Mouse (Mus musculus) stomach, embryonic 14.5 days (tissue): ENCODE data around the gene Baz2a. TPM values are rescaled to one million over a fixed set of nuclear protein-coding genes. Genes with fewer than 3 reads are reported as not detected.
"Not testable (repeated sequence)": the region's sequence is repeated elsewhere in the genome, so short reads cannot be mapped to it uniquely, and the experiment has no call there.

Source experiments
- ATAC-seq: fragments of 200-750 bp; cut with Nextera tagmentation; 2 replicates; pipeline ENCODE4 v1.8.0; 2017; ENCODE audit warnings: low read depth, moderate TSS enrichment; ENCODE audit not compliant: insufficient number of reproducible peaks, insufficient read depth, low FRiP score
- H3K27ac ChIP-seq: fragments of 300-500 bp; sonication (generic); 2 replicates; pipeline ENCODE4 v1.5.1; 2014; ENCODE audit warnings: mild to moderate bottlenecking, low read length, moderate library complexity, mixed read lengths
- H3K27me3 ChIP-seq: fragments of 300-500 bp; sonication (generic); 2 replicates; pipeline ENCODE4 v1.6.1; 2014; ENCODE audit warnings: low read length, control low read depth, mixed read lengths; ENCODE audit not compliant: control insufficient read depth, insufficient read depth
- H3K36me3 ChIP-seq: fragments of 300-500 bp; sonication (generic); 2 replicates; pipeline ENCODE4 v1.6.1; 2014; ENCODE audit warnings: mild to moderate bottlenecking, control low read depth, low read length, moderate library complexity, mixed read lengths; ENCODE audit not compliant: control insufficient read depth, insufficient read depth
- H3K4me1 ChIP-seq: fragments of 300-500 bp; sonication (generic); 2 replicates; pipeline ENCODE4 v1.6.1; 2014; ENCODE audit warnings: low read length, control low read depth, mixed read lengths; ENCODE audit not compliant: control insufficient read depth, insufficient read depth
- H3K4me2 ChIP-seq: fragments of 300-500 bp; sonication (generic); replicated peaks from 2 replicates; pipeline ENCODE4 v1.6.1; 2014; ENCODE audit warnings: low read depth, low read length, control low read depth
- H3K4me3 ChIP-seq: fragments of 300-500 bp; sonication (generic); 2 replicates; pipeline ENCODE4 v1.5.1; 2014; ENCODE audit warnings: low read depth, low read length, control low read depth
- H3K9ac ChIP-seq: fragments of 300-500 bp; sonication (generic); replicated peaks from 2 replicates; pipeline ENCODE4 v1.6.1; 2014; ENCODE audit warnings: low read depth, mild to moderate bottlenecking, control low read depth, low read length, moderate library complexity, mixed read lengths
- H3K9me3 ChIP-seq: fragments of 300-500 bp; sonication (generic); 2 replicates; pipeline ENCODE4 v1.6.1; 2016; ENCODE audit warnings: low read depth, low read length, control low read depth; ENCODE audit not compliant: control insufficient read depth
- WGBS: fragments of 180-500 bp; shearing (Covaris S2); extraction: QIAGEN DNeasy Blood & Tissue Kit; methylation state at CpG from one replicate; pipeline ENCODE4 v1.1.7; 2014; 5-methylcytosine and 5-hydroxymethylcytosine counted together
- polyA plus RNA-seq: library from polyadenylated mRNA; unstranded; fragments of >200 nt; fragmentation: Nextera tagmentation; extraction: Ambion mirVana; gene quantifications from 2 replicates; pipeline ENCODE4 v1.2.1, GENCODE M21; 2014

Gene Baz2a
- polyA plus RNA-seq, 1 experiment from 2014 or later, result 28.2 TPM

- not testable (repeated sequence) for H3K9ac ChIP-seq, H3K4me1 ChIP-seq, H3K27me3 ChIP-seq, H3K9me3 ChIP-seq, H3K27ac ChIP-seq, H3K4me3 ChIP-seq, ATAC-seq, H3K4me2 ChIP-seq
- WGBS, result 95% methylated on average over 1 of the region's 2 CpGs
- H3K36me3 ChIP-seq, result peaks cover 35% of the 10 kb centered on the region
These were observed 39.2 kb upstream of the Baz2a start for GRCm38 (mm10) chr10:128052136-128052535.

DNA sequence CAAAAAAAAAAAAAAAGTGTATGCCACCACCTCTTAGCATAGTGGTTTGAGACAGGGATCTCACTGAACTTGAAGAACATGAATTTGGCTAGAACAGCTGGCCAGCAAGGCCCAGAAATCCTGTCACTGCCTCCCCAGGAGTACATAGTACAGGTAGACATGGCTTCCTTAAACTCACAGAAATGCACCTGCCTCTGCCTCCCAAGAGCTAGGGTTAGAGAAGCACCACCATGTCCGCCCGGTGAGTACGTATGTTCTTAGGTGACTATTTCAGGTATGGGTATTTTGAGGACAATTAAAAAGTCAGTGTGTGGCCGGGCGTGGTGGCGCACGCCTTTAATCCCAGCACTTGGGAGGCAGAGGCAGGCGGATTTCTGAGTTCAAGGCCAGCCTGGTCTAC is 38.4 kb upstream of the Baz2a start:
- H3K36me3 ChIP-seq, result peaks cover 28% of the 10 kb centered on the region
- WGBS, result 94% methylated on average over 8 of the region's 8 CpGs

GRCm38 (mm10) chr10:128058184-128058583 is 33.2 kb upstream of the Baz2a start:
- peak overlapping the region; percentile 76 for H3K4me3 ChIP-seq
- ATAC-seq, result no peak
- no peaks in the 10 kb centered on the region for H3K27me3 ChIP-seq
- peak overlapping the region; percentile 87 for H3K4me2 ChIP-seq
- no peaks in the 10 kb centered on the region for H3K9me3 ChIP-seq
- under 1% methylated on average over 18 of the region's 18 CpGs for WGBS
- H3K4me1 ChIP-seq, result peaks cover 12% of the 10 kb centered on the region; the same call in 1 of the 2 replicates
- peak overlapping the region; percentile 99 for H3K27ac ChIP-seq
- H3K36me3 ChIP-seq, result peaks cover 4% of the 10 kb centered on the region; the same call in 1 of the 2 replicates
- H3K9ac ChIP-seq, result peak overlapping the region; percentile 74

More for the DNA sequence above, 38.4 kb upstream of the Baz2a start:
- H3K27ac ChIP-seq, result no peak overlapping the region
- H3K4me1 ChIP-seq, result peaks cover 4% of the 10 kb centered on the region; the same call in 1 of the 2 replicates
- no peak overlapping the region for H3K4me2 ChIP-seq
- ATAC-seq, result no peak
- no peak overlapping the region for H3K4me3 ChIP-seq
- H3K27me3 ChIP-seq, result no peaks in the 10 kb centered on the region
- no peaks in the 10 kb centered on the region for H3K9me3 ChIP-seq
- H3K9ac ChIP-seq, result no peak overlapping the region

DNA sequence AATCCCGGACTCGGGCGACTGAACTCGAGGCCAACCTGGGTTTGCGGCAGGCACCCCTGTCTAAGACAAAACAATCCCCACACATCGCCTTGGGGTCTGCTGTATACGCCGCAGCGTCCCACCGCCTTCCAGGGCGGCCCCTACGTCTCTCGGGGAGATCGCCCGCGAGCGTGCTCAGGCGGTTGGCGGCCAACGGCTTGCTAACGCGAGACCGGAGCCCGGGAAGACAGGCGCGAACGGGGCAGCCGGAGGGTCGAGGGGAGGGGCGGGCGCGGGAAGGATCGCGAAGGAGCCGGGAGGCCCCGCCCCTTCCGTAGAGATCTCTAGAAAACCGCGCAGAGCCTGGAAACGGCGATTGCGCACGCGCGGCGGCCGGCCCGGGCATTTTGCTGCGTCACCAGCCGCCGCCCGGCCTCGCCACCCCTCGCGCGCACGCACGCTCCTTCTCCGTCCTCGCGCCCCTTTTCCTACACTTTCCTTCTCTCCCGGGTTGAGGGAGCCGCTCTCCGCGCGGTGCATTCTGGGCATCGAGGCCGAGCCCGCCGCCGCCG is 32.7 kb upstream of the Baz2a start, which contains the start of gene Ptges3:
TSS of gene Ptges3 (plus strand) at position 354 of the 551 bp plus-strand sequence.
- no peaks in the 10 kb centered on the region for H3K9me3 ChIP-seq
- peaks cover 4% of the 10 kb centered on the region; the same call in 1 of the 2 replicates for H3K36me3 ChIP-seq
- no peaks in the 10 kb centered on the region for H3K27me3 ChIP-seq
- peaks cover 12% of the 10 kb centered on the region; the same call in 1 of the 2 replicates for H3K4me1 ChIP-seq
- H3K4me3 ChIP-seq, result peak within 1 kb of the TSS; percentile 76
- peak; percentile 93 for ATAC-seq
- H3K27ac ChIP-seq, result peak within 1 kb of the TSS; percentile 99
- H3K4me2 ChIP-seq, result peak within 1 kb of the TSS; percentile 87
- H3K9ac ChIP-seq, result peak within 1 kb of the TSS; percentile 94
- under 1% methylated on average over 63 of the region's 72 CpGs for WGBS

DNA sequence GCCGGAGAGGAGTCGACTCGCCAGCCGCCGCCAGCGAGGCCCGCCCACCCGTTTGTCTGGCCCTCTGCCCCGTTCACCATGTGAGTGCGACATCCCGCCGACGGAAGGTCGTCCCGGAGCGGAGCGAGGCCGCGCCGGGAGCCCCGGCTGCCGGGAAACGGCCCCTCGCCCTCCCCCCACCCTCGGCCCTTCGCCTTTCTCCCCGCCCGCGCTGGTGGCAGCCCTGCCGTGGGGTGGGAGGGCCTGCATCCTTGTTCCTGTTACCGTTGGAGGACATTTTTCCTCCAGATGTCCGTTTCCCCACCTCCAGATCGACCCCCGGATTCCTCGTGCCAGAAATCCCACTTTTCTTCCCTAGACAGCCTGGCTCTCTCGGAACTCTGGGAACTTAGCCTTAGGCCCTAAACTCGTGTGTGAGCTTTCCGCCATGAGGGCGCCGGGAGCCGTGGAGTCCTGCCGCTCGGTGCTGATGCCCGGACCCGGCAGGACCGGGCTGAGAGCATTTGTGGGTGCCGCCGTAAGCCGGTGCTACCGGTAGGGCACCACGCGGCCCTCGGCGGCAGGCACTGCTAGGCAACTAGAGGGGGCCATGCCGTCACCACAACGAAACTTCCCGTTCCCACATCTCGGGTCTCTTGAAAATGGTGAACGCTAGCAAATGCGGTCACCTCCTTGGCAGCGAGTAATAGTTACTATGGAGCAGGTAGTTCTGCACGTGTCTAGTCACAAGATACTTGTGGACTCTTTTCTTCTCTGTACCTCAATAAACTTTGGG is 32.0 kb upstream of the Baz2a start:
- peak overlapping the region; percentile 94 for H3K9ac ChIP-seq
- H3K4me2 ChIP-seq, result peak overlapping the region; percentile 81
- peak overlapping the region; percentile 76 for H3K4me3 ChIP-seq
- ATAC-seq, result peak; percentile 68
- no peaks in the 10 kb centered on the region for H3K27me3 ChIP-seq
- H3K4me1 ChIP-seq, result peaks cover 12% of the 10 kb centered on the region; the same call in 1 of the 2 replicates
- no peaks in the 10 kb centered on the region for H3K9me3 ChIP-seq
- peaks cover 4% of the 10 kb centered on the region; the same call in 1 of the 2 replicates for H3K36me3 ChIP-seq
- WGBS, result under 1% methylated on average over 54 of the region's 62 CpGs
- peak overlapping the region; percentile 99 for H3K27ac ChIP-seq

DNA sequence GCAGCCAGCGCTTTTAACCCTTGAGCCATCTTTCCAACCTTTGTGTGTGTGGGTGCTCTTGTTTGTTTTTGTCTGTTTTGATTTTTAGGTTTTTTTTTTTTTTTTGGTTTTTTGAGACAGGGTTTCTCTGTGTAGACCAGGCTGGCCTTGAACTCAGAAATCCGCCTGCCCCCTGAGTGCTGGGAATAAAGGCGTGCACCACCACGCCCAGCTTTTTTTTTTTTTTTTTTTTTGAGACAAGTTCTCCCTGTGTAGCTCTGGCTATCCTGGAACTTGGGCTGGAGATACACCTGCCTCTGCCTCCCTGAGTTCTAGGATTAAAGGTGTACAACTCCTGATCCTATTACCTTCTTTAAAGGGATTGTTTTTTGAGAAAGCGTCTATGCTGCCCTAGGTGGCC is 30.3 kb upstream of the Baz2a start:
- no peaks in the 10 kb centered on the region for H3K27me3 ChIP-seq
- H3K36me3 ChIP-seq, result peaks cover 4% of the 10 kb centered on the region; the same call in 1 of the 2 replicates
- H3K4me3 ChIP-seq, result peak overlapping the region; percentile 76; the same call in 1 of the 2 replicates
- no peak overlapping the region for H3K27ac ChIP-seq
- H3K4me1 ChIP-seq, result peaks cover 12% of the 10 kb centered on the region; the same call in 1 of the 2 replicates
- H3K9me3 ChIP-seq, result no peaks in the 10 kb centered on the region
- peak overlapping the region; percentile 81 for H3K4me2 ChIP-seq
- ATAC-seq, result no peak
- 85% methylated on average over 5 of the region's 5 CpGs for WGBS
- H3K9ac ChIP-seq, result no peak overlapping the region

GRCm38 (mm10) chr10:128062221-128062989 is 29.0 kb upstream of the Baz2a start:
- H3K36me3 ChIP-seq, result peaks cover 8% of the 10 kb centered on the region; the same call in 1 of the 2 replicates
- no peak overlapping the region for H3K9ac ChIP-seq
- WGBS, result 91% methylated on average over 6 of the region's 6 CpGs
- no peak for ATAC-seq
- H3K4me3 ChIP-seq, result no peak overlapping the region
- no peak overlapping the region for H3K4me2 ChIP-seq
- H3K27ac ChIP-seq, result no peak overlapping the region
- no peaks in the 10 kb centered on the region for H3K27me3 ChIP-seq
- peaks cover 12% of the 10 kb centered on the region; the same call in 1 of the 2 replicates for H3K4me1 ChIP-seq
- no peaks in the 10 kb centered on the region for H3K9me3 ChIP-seq

DNA sequence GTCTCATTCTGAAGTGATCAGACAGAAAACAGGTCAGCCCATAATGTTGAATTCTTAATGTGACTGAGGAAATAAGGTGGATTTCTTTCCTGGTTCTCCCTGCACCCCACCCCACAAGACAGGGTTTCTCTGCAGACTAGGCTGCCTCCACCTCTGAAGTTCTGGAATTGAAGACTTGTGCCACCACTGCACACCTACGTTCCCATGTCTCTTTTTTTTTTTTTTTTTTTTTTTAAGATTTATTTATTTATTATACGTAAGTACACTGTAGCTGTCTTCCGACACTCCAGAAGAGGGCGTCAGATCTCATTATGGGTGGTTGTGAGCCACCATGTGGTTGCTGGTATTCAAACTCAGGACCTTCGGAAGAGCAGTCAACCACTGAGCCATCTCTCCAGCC is 25.3 kb upstream of the Baz2a start:
- Histone ChIP-seq H3K4me2 (no peak overlapping the region), H3K4me3 (no peak overlapping the region), H3K27me3 (no peaks in the 10 kb centered on the region), H3K9me3 (peaks cover 4% of the 10 kb centered on the region; the same call in 1 of the 2 replicates), H3K36me3 (peaks cover 30% of the 10 kb centered on the region), H3K27ac (no peak overlapping the region), H3K9ac (no peak overlapping the region), H3K4me1 (peaks cover 2% of the 10 kb centered on the region; the same call in 1 of the 2 replicates)
- 77% methylated on average over 5 of the region's 5 CpGs for WGBS
- no peak for ATAC-seq
